ENCODE assay signal across 21 mouse cellular contexts in the genomic region with DNA sequence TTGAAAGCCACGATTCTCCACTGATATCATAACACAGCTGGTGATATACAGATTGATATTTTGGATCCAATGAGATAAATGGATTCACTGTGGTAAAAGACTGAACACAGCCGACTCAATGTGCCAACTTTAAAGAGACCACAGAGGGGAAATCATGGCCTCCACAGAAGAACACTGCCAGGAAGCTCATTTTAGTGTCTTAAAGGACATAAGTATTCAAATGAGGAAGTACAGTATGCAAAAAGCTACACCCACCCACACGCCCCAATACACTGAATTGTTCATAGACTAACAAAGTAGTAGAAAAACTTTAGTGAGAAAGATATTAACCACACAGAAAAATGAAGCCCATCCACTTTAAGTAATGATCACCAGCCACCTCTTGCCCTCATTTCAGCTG. TPM values are rescaled to one million over a fixed set of nuclear protein-coding genes. Genes with fewer than 3 reads are reported as not detected.
DNase-seq lines count a peak whose midpoint lies in the region; ATAC-seq and TF ChIP-seq lines count a peak whose summit lies in the region.
"Had no signal": no experiment of that assay in that cellular context is flagged by ENCODE, and none has a peak within 500 bp of the region (broad histone marks: within the 10 kb centered on the region; RNA-seq: fewer than 3 reads in every experiment).

No protein-coding gene starts in this region.

- WGBS in intestine, embryonic 15.5 days: 74% methylated on average over 3 of the region's 3 CpGs

- DNase-seq in thymus, postnatal 14 days: peak; percentile 8
- no peak for DNase-seq in thymus, postnatal 36 days
- DNase-seq in G1E (ENCODE audit: low spot score): peak; percentile 1
- no peak for DNase-seq in embryo, embryonic 10 days (ENCODE audit: low spot score)
- DNase-seq in urinary bladder, adult 18-20 months (ENCODE audit: low spot score in 2 of 2): no peak
- DNase-seq: cerebellum, postnatal 14 days; heart, postnatal 36 days; kidney, adult 8-10 months; kidney, postnatal 25 days; lung, postnatal 10 days; retina, postnatal 1 day had no signal

- no peak overlapping the region for H3K9ac ChIP-seq in intestine, embryonic 15.5 days
- H3K9ac ChIP-seq: forebrain, embryonic 13.5 days; heart, embryonic 13.5 days; liver, embryonic 15.5 days; neural tube, embryonic 15.5 days; stomach, embryonic 15.5 days had no signal

- H3K27me3 ChIP-seq in G1E (ENCODE audit: insufficient read depth, low read length): no peaks in the 10 kb centered on the region
- H3K27me3 ChIP-seq in intestine, embryonic 15.5 days (replicated peaks): no peaks in the 10 kb centered on the region
- H3K27me3 ChIP-seq: forebrain, embryonic 13.5 days; heart, embryonic 13.5 days; liver, embryonic 15.5 days; neural tube, embryonic 15.5 days; stomach, embryonic 15.5 days had no signal

- no peaks in the 10 kb centered on the region for H3K9me3 ChIP-seq in G1E (replicated peaks)
- H3K9me3 ChIP-seq in intestine, embryonic 15.5 days: no peaks in the 10 kb centered on the region
- H3K9me3 ChIP-seq: embryonic facial prominence, embryonic 10.5 days; forebrain, embryonic 13.5 days; heart, embryonic 13.5 days; liver, embryonic 15.5 days; neural tube, embryonic 15.5 days; stomach, embryonic 15.5 days had no signal

- H3K27ac ChIP-seq in intestine, embryonic 15.5 days: no peak overlapping the region
- H3K27ac ChIP-seq: embryonic facial prominence, embryonic 10.5 days; forebrain, embryonic 13.5 days; heart, embryonic 13.5 days; hindbrain, postnatal 0 days; liver, embryonic 15.5 days; neural tube, embryonic 15.5 days; stomach, embryonic 15.5 days had no signal

- no peak for TF ChIP-seq CTCF in G1E (IDR thresholded peaks at IDR 0.05; ENCODE audit: low read depth, low read length)

- no peak for ATAC-seq in G1E (ENCODE audit: extremely low read depth, insufficient number of reproducible peaks, low FRiP score, poor library complexity, severe bottlenecking)
- ATAC-seq in hematopoietic stem cell, adult 5-6 weeks (replicated peaks in 1 of 2; ENCODE audit: insufficient read depth in 1 of 2, low FRiP score in 2 of 2, low TSS enrichment in 1 of 2, low read depth in 1 of 2, poor library complexity in 2 of 2, severe bottlenecking in 2 of 2): peak; percentile 94 to 100
- no peak for ATAC-seq in intestine, embryonic 15.5 days
- ATAC-seq: forebrain, embryonic 13.5 days; hindbrain, postnatal 0 days had no signal

- no peaks in the 10 kb centered on the region for H3K4me1 ChIP-seq in G1E (ENCODE audit: insufficient read depth, low read depth, low read length)
- H3K4me1 ChIP-seq in intestine, embryonic 15.5 days (replicated peaks): no peaks in the 10 kb centered on the region
- H3K4me1 ChIP-seq: embryonic facial prominence, embryonic 10.5 days; forebrain, embryonic 13.5 days; heart, embryonic 13.5 days; liver, embryonic 15.5 days; neural tube, embryonic 15.5 days; stomach, embryonic 15.5 days had no signal

- H3K36me3 ChIP-seq in G1E (replicated peaks): peaks cover 2% of the 10 kb centered on the region
- no peaks in the 10 kb centered on the region for H3K36me3 ChIP-seq in intestine, embryonic 15.5 days
- H3K36me3 ChIP-seq: embryonic facial prominence, embryonic 10.5 days; heart, embryonic 13.5 days; liver, embryonic 15.5 days; neural tube, embryonic 15.5 days; stomach, embryonic 15.5 days had no signal

- no peak overlapping the region for H3K4me3 ChIP-seq in G1E (ENCODE audit: low read depth, low read length)
- no peak overlapping the region for H3K4me3 ChIP-seq in intestine, embryonic 15.5 days (replicated peaks)
- H3K4me3 ChIP-seq: embryonic facial prominence, embryonic 10.5 days; forebrain, embryonic 13.5 days; heart, embryonic 13.5 days; liver, embryonic 15.5 days; neural tube, embryonic 15.5 days; stomach, embryonic 15.5 days had no signal

- H3K4me2 ChIP-seq in intestine, embryonic 15.5 days (replicated peaks): no peak overlapping the region
- H3K4me2 ChIP-seq: forebrain, embryonic 13.5 days; heart, embryonic 13.5 days; liver, embryonic 15.5 days; midbrain, embryonic 11.5 days; neural tube, embryonic 15.5 days; stomach, embryonic 15.5 days had no signal

RNA-seq across cellular contexts. Expression of gene Tpk1, which starts 46.8 kb away (rescaled TPM):
- 27.5 and 34.7 TPM in 2 replicates for total RNA-seq in G1E (2014; fragmentation: Nextera tagmentation)
- 10.3 and 10.9 TPM in 2 replicates for total RNA-seq in G1E (2017)
- polyA plus RNA-seq in G1E (2012): 2.0 and 2.5 TPM in 2 replicates
- 18.5 and 18.7 TPM in 2 replicates for total RNA-seq in hematopoietic stem cell, adult 5-6 weeks (2017)
- polyA plus RNA-seq in intestine, embryonic 15.5 days (2015; fragmentation: Nextera tagmentation; extraction: Ambion mirVana): 18.9 and 20.6 TPM in 2 replicates

Comparison
In these comparisons a context has a peak if more than half of its experiments do, and no peak if none do; other contexts are left out.
1. DNase-seq: peak in thymus, postnatal 14 days (single experiment) and G1E (single experiment); none in thymus, postnatal 36 days (0 of 2), embryo, embryonic 10 days (single experiment) and urinary bladder, adult 18-20 months (0 of 2).
2. ATAC-seq: peak in hematopoietic stem cell, adult 5-6 weeks (2 of 2); none in G1E (single experiment) and intestine, embryonic 15.5 days (single experiment).